Mouse (Mus musculus) adrenal gland, postnatal 10 days (tissue): Measurements from ENCODE around the gene Car11. TPM values are rescaled to one million over a fixed set of nuclear protein-coding genes. Genes with fewer than 3 reads are reported as not detected.
A peak's percentile ranks its signal among the peaks of the same experiment; 100 is the strongest.
"Not testable (repeated sequence)": the region's sequence is repeated elsewhere in the genome, so short reads cannot be mapped to it uniquely, and the experiment has no call there.

ENCODE experiments used
- DNase-seq: peaks from one replicate; pipeline ENCODE4 v3.0.0; 2021; ENCODE audit warnings: mixed read lengths
- long read RNA-seq, 2 experiments: library from polyadenylated mRNA; stranded (forward); transcript quantifications; one replicate each; pipeline ENCODE4 v2.0.0; 2021
- total RNA-seq, 2 experiments: library from RNA; stranded (reverse); gene quantifications; 2 replicates each; pipeline ENCODE4 v1.2.3; 2021

Gene Car11
- 10 to 100 TPM in 1 of 2 experiments, 1 to 10 TPM in 1; 7.6 to 14.5 TPM for total RNA-seq
- long read RNA-seq, experiment 1, transcript Car11-201 (9 exons, 1,585 nt) = major isoform, 8 of 13 reads
- long read RNA-seq, experiment 1, partial matches to known transcripts = 2 of 13 reads
- long read RNA-seq, experiment 1, other reads (novel, unspliced or antisense) = 3 of 13 reads
- long read RNA-seq, experiment 2, partial matches to known transcripts = 1 of 8 reads
- long read RNA-seq, experiment 2, other reads (novel, unspliced or antisense) = 3 of 8 reads

DNA sequence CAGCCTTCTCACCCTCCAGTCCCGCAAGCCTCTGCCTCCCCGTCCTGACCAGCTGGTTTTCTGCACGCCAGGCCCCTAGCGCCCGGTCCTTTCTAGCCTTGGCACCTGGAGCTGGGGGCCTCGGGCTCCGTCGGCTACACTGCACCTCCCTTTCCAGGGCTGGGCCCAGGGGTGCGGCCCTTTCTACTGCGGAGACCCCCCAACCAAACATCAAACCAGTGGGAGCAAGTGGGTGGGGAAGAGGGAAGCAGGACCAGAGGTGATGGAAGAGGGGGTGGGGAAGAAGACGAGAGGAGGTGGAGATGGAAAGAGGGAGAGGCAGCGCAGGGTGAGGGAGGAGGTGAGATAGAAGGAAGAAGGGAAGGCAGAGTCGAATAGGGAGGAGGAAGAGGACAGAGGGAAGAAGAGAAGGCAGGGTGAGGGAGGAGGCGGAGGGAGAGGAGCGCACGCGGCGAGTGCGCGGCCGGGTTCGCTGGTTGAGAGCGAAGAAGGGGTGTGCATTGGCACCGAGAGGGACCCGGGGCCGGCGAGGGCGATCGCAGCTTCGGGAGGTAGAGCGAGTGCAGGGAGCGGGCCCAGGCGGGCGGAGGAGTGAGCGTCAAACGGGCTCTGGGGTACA lies at the start of gene Car11:
Gene Car11 (plus strand): TSS at position 321 of the 619 bp plus-strand sequence.
- DNase-seq = no peak

DNA sequence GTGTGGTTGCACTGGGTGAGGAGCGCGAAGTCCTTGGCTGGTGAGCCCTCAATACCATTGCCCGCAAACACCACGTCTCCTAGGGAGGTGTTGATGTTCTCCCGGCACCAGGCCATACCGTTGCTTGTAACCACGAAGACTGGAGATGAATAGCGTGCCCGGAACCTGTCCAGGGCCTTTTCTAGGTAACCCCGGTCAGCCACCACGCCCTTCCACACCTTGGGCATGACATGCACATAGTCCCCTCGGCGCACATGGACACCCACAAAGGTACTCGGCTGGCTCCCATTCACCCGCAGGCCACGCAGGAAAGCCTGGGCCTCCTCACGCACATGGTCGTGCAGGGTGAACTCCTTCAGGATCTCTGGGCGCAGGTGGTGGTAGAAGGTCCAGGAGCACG lies 49.2 kb upstream of the Car11 start:
- not testable (repeated sequence) for DNase-seq

DNA sequence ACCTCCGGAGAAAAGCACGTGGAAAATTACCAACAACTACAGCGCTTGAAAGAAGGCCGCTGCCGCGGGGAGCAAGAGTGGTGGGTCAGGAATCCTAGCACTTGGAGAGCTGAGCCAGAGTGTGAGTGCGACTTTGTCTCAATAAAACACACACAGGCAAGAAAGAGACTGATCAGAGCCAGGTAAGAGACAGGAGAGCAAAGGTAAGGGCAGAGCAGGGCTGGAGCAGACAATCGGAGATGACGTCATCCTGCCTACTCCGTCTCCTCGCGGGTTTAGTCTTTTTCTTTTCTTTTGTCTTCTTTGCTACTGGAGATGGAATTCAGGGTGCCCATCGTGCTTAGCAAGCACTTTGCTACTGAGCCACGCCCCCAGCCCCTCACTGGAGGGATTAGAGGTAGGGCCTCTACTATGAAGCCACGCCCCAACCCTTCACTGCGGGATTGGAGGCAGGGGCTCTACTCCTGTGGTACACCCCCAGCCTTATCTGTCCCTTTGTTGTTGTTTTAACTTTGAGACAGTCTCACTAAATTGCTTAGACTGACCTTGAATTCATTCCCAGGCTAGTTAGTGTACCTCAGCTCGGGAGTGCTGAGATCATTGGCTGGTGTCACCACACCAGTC lies 45.1 kb upstream of the Car11 start:
- no peak for DNase-seq

DNA sequence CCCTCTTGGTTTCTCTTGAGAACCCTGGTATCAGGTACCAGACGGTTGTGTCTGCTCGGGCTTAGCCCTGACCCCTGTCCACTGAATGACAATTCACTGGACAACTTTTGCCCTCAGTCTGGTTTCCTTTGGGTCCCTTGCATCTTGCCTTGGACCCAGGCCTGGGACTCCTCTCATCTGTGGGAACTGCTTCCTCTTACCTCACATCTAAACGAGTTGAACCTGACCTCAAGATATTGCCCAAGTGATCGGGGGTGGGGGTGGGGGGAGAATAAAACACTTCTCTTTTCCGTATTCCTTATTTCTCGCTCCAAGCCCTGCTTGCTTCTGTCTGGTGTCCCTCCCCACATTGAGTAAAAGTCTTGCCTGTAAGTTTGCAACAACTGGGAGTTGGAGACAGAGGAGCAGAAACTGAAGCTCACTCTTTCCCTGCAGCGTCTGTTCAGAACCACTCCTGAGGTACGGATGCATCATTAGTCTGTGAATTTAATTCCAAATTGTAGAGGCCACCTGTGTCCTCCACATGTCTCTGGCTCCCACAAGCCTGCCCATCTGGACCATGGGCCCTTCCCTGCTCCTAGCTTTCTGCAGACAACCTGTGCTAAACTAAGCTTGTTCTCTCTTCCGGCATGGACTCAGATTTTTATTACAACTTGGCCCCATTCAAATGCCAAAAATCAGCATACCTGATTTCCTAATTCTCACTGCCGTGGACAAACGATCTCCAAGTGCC lies 38.7 kb upstream of the Car11 start:
- no peak for DNase-seq

DNA sequence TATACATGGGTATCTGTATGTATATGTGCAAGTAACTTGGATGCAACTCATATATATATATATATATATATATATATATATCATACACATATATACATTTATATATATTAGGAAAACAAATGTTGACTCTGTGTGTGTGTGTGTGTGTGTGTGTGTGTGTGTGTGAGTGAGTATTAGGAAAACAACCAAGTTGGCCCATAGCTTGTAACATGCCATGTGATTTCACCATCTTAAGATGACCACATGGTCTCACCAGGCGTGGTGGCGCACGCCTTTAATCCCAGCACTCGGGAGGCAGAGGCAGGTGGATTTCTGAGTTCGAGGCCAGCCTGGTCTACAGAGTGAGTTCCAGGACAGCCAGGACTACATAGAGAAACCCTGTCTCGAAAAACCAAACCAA lies 37.9 kb upstream of the Car11 start:
- DNase-seq = not testable (repeated sequence)

DNA sequence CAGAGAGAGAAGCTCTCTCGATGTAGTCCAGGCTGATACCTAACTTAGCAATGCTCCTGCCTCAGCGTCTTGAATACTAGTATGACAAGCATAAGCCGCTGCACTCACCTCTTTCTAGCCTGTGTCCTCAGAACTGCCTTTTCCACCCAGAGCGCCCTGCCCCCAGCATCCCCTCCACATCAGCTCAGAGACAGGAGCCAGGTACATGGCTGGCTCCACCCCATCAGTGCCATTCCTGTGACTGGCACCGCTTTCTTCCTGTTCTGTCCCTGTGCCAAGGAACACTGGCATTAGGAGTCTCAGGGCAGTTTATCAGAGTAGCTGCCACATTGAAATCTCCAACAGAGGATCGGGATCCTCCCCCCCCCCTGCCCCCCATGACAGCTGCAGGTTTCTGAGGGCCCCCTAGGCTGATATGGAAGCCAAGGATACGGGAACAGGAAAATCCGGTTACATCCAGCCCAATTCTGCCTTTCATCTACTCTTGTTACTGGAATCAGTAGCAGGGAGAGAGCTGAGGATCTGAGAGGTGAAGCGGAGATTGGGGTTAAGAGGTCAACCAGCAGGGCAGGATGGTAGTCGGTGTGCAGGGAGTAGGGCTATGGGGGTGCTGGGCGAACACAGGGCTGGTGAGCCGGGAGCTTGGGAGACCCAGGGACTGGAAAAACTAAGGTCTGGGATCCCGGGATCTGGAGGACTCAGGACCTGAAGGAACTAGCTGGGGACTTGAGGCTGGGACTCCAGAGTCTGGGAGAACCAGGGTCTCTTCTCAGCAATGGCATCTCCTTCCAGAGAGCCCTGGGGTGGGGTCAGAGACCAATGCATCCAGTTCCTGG lies 34.1 kb upstream of the Car11 start:
- DNase-seq = no peak

DNA sequence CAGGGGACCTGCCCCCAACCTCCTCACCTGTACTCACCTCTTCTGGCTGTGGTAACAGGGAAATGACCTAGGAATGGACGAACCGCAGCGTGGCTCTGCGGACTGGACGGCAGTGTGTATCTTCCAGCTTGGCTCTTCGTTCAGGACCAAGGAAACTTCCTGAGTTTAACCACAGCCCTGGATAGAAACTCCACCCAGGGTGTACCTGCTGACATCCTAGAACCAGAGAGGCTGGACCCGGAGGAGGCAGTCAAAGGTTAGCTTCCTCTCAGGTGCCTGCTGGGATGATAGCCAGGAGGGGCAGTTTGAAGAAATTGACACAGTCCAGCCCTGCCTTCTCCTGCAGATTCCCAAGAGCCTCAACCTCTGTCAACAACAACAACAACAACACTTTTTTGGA lies 33.5 kb upstream of the Car11 start, which contains the start of gene Fut2:
Gene Fut2 (minus strand): TSS at position 234 of the 400 bp plus-strand sequence.
- DNase-seq = no peak

DNA sequence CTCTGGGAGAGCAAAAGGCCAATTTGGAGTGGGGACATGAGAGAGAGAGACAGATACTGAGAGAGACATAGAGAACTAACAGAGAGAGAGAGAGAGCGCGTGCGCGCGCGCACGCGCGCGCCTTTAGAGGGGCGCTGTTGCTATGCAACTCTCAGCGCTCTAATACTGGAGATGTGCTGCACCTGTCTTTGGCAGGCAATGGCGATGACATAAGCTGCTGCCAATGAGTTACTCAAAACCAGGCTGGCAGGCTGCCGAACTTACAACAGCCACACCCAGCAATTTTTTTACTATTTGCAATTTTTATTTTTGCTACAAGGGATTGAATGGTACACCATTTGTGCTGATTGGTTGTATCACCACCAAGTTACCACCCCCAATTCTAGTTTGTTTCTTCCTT lies 31.9 kb upstream of the Car11 start:
- DNase-seq = no peak

DNA sequence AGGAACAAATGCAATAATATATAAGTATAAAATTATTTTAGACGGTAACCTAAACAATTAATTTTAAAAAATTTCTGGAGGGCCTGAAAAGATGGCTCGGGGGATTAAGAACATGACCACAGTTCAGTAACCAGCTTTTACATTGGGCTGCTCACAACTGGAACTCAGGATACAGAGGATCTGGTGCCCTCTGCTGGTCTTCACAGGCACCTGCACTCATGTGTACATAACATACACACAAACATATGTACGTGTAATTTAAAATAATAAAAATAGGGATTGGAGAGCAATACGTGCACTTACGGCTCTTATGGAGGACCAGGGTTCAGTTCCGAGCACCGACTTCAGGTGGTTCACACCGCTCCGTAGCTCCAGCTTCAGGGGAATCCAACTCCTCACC lies 30.7 kb upstream of the Car11 start:
- no peak for DNase-seq

DNA sequence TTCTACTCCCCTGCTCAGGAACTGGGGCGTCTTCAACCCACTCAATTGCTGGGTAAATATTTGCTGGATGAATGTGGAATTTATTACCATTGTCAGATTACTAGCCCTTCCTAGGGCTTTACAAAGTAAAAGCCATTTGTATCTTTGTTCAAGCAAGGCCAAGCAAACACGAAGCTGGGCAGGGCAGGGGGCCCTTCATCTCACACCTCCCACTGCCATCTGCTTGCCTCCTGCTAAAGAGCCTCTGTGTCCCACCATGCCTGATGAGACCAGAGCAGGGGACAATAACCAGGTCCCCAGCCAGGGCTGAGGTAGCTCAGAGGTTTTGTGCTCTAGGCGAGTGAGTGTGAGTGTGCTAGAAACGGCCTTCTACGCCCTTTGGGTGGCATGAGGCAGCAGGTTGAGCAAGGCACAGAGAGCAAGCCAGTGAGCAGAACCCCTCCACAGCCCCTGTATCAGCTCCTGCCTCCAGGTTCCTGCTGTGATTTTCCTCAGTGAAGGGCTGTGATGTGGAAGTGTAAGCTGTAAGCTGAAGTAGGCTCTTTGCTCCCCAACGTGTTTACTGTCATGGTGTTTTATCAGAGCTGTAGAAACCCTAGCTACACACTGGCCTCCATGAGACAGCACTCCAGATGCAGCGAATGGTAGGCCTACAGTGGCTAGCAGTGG lies 21.9 kb upstream of the Car11 start:
- no peak for DNase-seq

DNA sequence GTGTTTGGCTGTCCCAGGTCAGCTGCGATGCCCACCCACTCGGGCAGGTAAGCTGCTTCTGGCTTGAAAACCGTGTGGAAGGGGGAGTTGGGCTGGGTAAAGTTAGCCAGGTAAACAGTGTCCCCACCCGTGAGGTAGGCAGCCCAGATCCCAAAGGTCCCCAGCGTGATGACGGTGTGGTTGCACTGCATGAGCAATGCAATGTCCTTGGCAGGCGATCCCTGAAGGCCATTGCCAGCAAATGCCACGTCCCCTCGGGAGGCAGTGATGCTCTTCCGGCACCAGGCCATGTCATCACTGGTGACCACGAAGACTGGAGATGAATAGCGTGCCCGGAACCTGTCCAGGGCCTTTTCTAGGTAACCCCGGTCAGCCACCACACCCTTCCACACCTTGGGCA lies 21.1 kb upstream of the Car11 start:
- peak; percentile 59 for DNase-seq

DNA sequence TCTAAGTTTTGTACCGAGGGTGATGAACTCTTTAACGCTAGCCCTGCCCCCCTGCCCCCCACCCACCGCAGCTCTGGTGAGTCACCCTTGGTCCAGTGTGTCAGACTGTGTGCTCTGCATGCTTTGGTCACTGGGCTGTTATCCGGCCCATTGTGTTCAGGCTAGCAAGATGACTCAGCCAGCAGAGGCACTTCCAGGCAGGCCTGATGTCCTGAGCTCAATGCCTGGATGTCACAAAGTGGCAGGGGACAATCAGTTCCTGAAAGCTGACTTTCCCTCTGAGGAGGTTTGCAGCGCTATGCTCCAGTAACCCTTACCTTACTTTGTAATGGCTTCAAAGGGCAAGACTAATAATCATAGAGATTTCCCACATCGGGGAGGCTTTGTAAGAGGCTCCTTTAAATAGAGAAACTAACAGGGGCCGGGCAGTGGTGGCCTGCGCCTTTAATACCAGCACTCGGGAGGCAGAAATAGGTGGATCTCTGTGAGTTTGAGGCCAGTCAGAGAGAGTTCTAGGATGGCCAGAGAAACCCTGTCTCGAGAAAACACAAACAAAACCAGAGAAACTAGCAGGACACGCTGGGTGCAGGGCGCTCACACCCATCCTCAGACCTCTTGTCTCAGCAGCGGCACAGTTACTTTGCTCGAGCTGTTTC lies 19.5 kb upstream of the Car11 start:
- DNase-seq = peak; percentile 66

DNA sequence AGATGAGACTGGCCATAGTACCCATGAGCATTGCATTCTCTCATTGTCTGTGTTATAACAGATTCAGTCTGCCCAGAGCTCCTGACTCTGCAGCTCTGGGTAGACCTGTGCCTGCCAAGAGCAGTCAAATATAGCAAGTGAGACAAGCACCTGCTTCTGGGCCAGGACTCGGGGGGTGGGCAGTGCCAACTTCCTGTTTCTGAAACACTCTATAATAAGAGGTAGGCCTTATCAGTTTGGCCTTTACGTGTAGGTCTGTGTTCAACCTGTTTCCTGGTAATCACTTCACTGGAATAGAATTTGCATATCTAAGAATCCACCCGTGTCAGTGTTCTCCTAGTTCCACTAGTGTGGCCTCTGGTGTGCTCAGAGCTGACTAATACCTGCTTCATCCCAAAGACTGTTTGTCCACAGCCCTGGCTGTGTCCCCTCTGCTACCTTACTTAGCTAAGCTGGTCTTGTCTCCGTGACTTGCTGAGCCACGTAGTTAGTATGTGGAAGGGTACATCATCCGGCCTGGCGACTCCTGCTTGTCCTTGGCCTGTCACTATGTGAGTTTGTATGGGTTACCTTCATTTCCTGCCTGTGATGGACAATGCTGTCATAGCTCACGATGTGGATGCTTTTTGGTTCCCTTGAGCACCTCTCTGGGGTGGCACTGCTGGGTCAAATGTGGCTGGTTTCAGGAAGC lies 18.5 kb upstream of the Car11 start:
- no peak for DNase-seq

DNA sequence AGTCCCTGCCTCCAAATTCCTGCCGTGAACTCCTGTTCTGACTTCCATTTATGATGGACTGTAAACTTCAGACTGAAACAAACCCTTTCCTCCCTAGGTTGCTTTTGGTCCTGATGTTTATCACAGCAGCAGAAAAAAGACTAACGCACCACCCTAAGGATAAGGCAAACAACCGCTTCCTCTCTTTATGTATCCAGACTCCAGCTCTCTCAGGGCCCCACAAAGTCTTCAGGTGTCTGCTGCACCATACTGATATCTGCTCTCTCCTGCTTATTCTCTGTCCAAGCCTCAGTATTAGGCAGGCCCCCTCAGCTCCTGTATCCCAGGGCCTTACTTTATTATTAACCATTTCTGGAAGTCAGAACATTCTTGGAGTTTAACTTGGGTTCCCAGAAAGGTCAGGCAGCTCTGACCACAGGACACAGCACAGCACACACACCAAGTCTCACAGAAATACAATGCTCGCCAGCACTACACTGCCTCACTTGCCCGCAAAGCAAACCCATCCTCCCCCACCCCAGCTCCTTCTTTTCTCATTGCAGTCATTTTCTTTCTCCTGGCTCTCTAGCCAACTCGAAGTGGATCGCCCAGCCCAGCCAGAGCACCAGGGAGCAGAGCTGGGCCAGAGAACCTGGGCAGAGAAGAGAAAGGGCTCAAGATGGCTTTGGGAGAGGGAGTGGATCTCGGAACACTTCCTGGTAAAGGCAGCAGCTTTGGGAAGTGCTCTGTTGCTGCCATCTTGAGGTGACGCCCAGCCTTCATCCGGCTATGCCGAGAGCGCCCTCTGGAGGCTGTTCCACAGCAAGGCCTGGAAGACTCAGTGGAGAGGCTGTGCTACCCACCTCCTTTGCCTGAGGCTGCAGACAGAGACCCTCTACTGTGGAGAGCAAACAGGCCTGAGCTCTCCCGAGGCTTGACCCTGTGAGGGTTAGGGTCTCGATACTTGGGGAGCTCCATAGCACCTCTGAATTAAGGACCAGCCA lies 17.2 kb upstream of the Car11 start:
- DNase-seq = peak; percentile 92

DNA sequence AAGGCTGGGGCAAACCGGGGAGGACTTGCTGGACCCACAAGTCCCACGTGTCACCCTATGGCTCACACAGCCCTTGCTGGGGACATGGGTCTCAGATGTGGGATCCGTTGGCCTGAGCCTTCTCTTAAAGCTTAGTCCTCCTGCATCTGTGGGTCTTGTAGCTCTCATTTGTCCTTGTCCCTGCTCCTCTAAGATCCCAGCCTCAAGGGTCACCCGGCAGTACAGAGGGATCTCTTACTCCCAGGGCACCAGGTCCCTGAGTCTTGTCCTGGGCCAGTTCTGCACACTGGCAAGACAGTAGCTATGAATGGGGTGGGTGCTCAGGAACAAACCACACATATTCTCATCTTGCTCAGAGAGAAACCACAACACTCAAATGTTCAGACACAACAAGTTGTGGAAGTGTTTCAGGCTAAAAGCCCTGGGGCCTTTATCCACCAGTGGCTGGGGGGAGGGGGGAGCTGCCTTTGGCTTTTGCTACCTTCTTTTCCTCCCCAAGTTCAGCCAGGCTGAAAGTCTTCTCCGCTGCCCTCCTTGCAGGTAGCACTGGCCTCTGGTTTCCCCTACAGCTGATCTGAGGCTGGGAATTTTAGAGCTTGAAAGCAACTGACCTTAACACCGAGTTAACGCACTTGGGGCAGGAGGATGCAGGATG lies 16.1 kb upstream of the Car11 start, which contains the start of gene Ntn5:
Gene Ntn5 (plus strand): TSS at position 627 of the 655 bp plus-strand sequence.
- DNase-seq = no peak

DNA sequence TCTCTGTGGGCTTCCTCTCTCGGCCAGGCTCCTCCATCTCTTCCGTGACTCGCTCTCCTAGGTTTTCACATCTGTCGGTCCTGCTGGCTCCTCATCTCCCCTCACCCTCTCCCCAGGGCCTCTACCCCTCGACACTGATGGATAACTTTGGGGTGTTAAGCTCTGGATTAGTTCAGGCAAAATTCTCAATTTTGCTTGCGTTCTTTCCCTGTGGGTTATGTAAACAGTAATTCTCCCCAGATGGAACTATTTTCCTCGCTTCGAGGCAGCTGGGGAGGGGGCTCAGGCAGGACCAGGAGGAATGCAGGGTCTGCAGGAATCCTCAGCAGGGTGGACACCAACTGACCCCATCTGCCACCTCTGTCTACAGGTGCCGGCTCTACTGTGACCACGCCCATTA lies 13.8 kb upstream of the Car11 start:
- no peak for DNase-seq

DNA sequence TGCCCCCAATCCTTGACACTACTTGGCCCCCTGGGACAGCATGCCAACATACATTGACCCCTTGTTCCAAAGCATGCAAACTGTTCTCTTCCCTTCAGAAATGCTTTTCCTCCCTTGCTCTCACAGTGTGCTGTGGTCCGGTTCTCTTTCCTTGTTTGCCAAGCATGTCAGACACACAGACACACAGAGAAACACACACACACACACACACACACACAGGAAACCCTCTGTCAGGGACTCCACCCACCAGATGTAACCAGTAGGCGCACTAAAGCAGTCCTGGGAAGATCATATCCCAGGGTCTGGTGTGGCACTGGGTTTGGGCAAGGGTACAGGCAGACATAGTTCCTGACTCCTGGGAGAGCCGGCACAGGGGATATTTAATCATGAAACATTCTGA lies 12.8 kb upstream of the Car11 start:
- DNase-seq = peak; percentile 4

DNA sequence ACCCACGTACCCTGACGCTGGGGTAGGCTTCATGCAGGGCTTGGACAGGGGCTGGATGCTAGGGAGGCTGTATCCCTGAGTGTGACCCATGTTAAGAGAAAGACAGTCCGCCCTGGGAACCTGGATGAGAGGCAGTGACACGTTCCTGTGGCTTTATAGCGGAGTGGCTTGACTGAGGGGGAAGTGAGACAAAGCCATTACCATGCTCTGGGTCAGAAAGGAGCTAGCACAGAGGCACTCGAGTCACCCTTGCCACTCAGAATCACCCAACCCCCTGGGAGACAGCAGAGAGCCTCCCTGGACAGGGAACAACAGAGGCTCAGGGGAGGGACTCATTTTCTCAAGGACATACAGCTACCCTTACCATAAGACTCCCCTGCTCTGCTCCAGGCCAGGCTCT lies 10.5 kb upstream of the Car11 start:
- DNase-seq = no peak
